Mouse (Mus musculus): ENCODE measurements around the gene Itgb4.

Itgb4 gene

GRCm38 (mm10) chr11:115970006-115970673 lies 4.4 kb upstream of the Itgb4 start:
- no peak for DNase-seq (ENCODE audit: low spot score in 2 of 2)

GRCm38 (mm10) chr11:115971016-115971415 lies 3.5 kb upstream of the Itgb4 start:
- no peak for DNase-seq (ENCODE audit: low spot score in 2 of 2)

GRCm38 (mm10) chr11:115975083-115975420 lies 543 bp downstream of the Itgb4 start:
- no peak for DNase-seq (ENCODE audit: low spot score in 2 of 2)

- DNase-seq (ENCODE audit: low spot score in 2 of 2) = no peak
These were observed 1.0 kb downstream of the Itgb4 start for GRCm38 (mm10) chr11:115975544-115975943.

- no peak for DNase-seq (ENCODE audit: low spot score in 2 of 2)
These were observed 8.0 kb downstream of the Itgb4 start for GRCm38 (mm10) chr11:115982472-115982871.

GRCm38 (mm10) chr11:115983291-115983690 lies 8.8 kb downstream of the Itgb4 start:
- no peak for DNase-seq (ENCODE audit: low spot score in 2 of 2)

- DNase-seq (ENCODE audit: low spot score in 2 of 2) = no peak
These were observed 15.2 kb downstream of the Itgb4 start for GRCm38 (mm10) chr11:115989686-115990085.

- no peak for DNase-seq (ENCODE audit: low spot score in 2 of 2)
These were observed 17.6 kb downstream of the Itgb4 start for GRCm38 (mm10) chr11:115992098-115992497.

- DNase-seq (ENCODE audit: low spot score in 2 of 2) = no peak
These were observed 20.7 kb downstream of the Itgb4 start for GRCm38 (mm10) chr11:115995256-115995655.

GRCm38 (mm10) chr11:115997047-115997446 lies 22.5 kb downstream of the Itgb4 start:
- DNase-seq (ENCODE audit: low spot score in 2 of 2) = no peak

- no peak for DNase-seq (ENCODE audit: low spot score in 2 of 2)
These were observed 23.2 kb downstream of the Itgb4 start for GRCm38 (mm10) chr11:115997662-115998061.

GRCm38 (mm10) chr11:115999027-115999426 lies 24.5 kb downstream of the Itgb4 start:
- no peak for DNase-seq (ENCODE audit: low spot score in 2 of 2)

- DNase-seq (ENCODE audit: low spot score in 2 of 2) = peak; percentile 50 to 75
These were observed 25.1 kb downstream of the Itgb4 start for GRCm38 (mm10) chr11:115999538-116000143.

- DNase-seq (ENCODE audit: low spot score in 2 of 2) = no peak
These were observed 26.1 kb downstream of the Itgb4 start for GRCm38 (mm10) chr11:116000607-116001006.

GRCm38 (mm10) chr11:116001725-116002124 lies 27.2 kb downstream of the Itgb4 start:
- DNase-seq (ENCODE audit: low spot score in 2 of 2) = no peak

- no peak for DNase-seq (ENCODE audit: low spot score in 2 of 2)
These were observed 28.4 kb downstream of the Itgb4 start for GRCm38 (mm10) chr11:116002894-116003293.

- no peak for DNase-seq (ENCODE audit: low spot score in 2 of 2)
These were observed 29.8 kb downstream of the Itgb4 start for GRCm38 (mm10) chr11:116004186-116004823.

- DNase-seq (ENCODE audit: low spot score in 2 of 2) = peak in 1 of 2 experiments; percentile 48
These were observed 30.6 kb downstream of the Itgb4 start for GRCm38 (mm10) chr11:116004840-116005700.

GRCm38 (mm10) chr11:116005701-116006419 lies 31.4 kb downstream of the Itgb4 start:
- no peak for DNase-seq (ENCODE audit: low spot score in 2 of 2)

GRCm38 (mm10) chr11:116007095-116007850 lies 32.8 kb downstream of the Itgb4 start:
- DNase-seq (ENCODE audit: low spot score in 2 of 2) = no peak

- DNase-seq (ENCODE audit: low spot score in 2 of 2) = no peak
These were observed 33.9 kb downstream of the Itgb4 start for GRCm38 (mm10) chr11:116008411-116008810.
